Mouse (Mus musculus) heart, embryonic 13.5 days (tissue): ENCODE data around the gene Lrfn3. TPM values are rescaled to one million over a fixed set of nuclear protein-coding genes. Genes with fewer than 3 reads are reported as not detected.

ENCODE experiments used
- ATAC-seq: fragments of 200-750 bp; cut with Nextera tagmentation; 2 replicates; pipeline ENCODE4 v1.8.0; 2017; ENCODE audit warnings: moderate TSS enrichment; ENCODE audit not compliant: insufficient number of reproducible peaks, low FRiP score, low TSS enrichment; ENCODE audit errors: extremely low read depth
- H3K27ac ChIP-seq: fragments of 300-500 bp; sonication (generic); replicated peaks from 2 replicates; pipeline ENCODE4 v1.5.1; 2015; ENCODE audit warnings: moderate library complexity, mild to moderate bottlenecking, inconsistent platforms
- H3K27me3 ChIP-seq: fragments of 300-500 bp; sonication (generic); replicated peaks from 2 replicates; pipeline ENCODE4 v1.6.1; 2015; ENCODE audit warnings: mild to moderate bottlenecking, inconsistent platforms
- H3K36me3 ChIP-seq: fragments of 300-500 bp; sonication (generic); 2 replicates; pipeline ENCODE4 v1.6.1; 2015; ENCODE audit warnings: mild to moderate bottlenecking, inconsistent platforms
- H3K4me1 ChIP-seq: fragments of 300-500 bp; sonication (generic); 2 replicates; pipeline ENCODE4 v1.6.1; 2015; ENCODE audit warnings: inconsistent platforms
- H3K4me2 ChIP-seq: fragments of 300-500 bp; sonication (generic); 2 replicates; pipeline ENCODE4 v1.6.1; 2015; ENCODE audit warnings: inconsistent platforms, mild to moderate bottlenecking, moderate library complexity
- H3K4me3 ChIP-seq: fragments of 300-500 bp; sonication (generic); 2 replicates; pipeline ENCODE4 v1.5.1; 2015; ENCODE audit warnings: moderate library complexity, mild to moderate bottlenecking, inconsistent platforms
- H3K9ac ChIP-seq: fragments of 300-500 bp; sonication (generic); 2 replicates; pipeline ENCODE4 v1.6.1; 2015; ENCODE audit warnings: inconsistent platforms, mild to moderate bottlenecking, moderate library complexity
- H3K9me3 ChIP-seq: fragments of 300-500 bp; sonication (generic); 2 replicates; pipeline ENCODE4 v1.6.1; 2016; ENCODE audit warnings: inconsistent platforms
- WGBS: fragments of 180-500 bp; shearing (Covaris S2); methylation state at CpG from one replicate; pipeline ENCODE4 v1.1.7; 2015; ENCODE audit warnings: mixed read lengths; 5-methylcytosine and 5-hydroxymethylcytosine counted together
- polyA plus RNA-seq: library from polyadenylated mRNA; unstranded; fragments of >200 nt; fragmentation: Nextera tagmentation; extraction: Ambion mirVana; gene quantifications from 2 replicates; pipeline ENCODE4 v1.2.1, GENCODE M21; 2015

Lrfn3 gene
- polyA plus RNA-seq, 1 experiment from 2014 or later, result 1.9 TPM

DNA sequence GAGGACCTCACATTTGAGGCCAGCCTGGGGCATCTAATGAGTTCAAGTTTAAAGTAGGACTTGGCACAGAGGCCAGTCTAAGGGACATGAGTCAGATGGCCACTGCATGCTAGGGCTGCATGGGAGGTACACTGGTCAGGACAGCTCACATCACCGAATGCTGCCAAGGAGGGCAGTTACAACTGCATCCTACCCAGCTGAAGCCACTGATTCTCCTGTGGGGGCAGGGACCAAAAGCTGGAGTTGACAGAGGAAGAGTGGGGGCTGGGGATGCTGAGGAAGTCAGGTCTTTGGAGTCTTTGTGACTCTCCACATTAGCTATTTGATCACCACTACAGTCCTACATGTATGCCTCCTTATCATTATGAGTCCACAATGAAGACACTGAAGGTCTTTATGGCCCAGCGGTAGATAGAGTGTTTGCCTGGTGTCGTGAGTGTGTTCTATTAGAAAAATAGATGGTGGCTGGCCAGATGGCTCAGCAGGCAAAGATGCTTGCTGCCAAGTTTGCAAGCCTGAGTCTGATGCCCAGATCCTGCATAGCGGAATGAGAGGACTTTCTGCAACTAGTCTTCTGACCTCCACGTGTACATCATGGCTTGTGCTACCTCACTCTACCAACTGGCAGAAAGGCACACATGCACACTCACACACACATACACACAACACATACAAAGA, 23.0 kb downstream of the Lrfn3 start:
- Histone ChIP-seq H3K4me1 (peaks cover 1% of the 10 kb centered on the region), H3K36me3 (no peaks in the 10 kb centered on the region), H3K9ac (no peak overlapping the region), H3K4me2 (no peak overlapping the region), H3K27ac (no peak overlapping the region), H3K4me3 (no peak overlapping the region), H3K9me3 (no peaks in the 10 kb centered on the region), H3K27me3 (peaks cover 72% of the 10 kb centered on the region)
- 65% methylated on average over 5 of the region's 5 CpGs for WGBS
- no peak for ATAC-seq

DNA sequence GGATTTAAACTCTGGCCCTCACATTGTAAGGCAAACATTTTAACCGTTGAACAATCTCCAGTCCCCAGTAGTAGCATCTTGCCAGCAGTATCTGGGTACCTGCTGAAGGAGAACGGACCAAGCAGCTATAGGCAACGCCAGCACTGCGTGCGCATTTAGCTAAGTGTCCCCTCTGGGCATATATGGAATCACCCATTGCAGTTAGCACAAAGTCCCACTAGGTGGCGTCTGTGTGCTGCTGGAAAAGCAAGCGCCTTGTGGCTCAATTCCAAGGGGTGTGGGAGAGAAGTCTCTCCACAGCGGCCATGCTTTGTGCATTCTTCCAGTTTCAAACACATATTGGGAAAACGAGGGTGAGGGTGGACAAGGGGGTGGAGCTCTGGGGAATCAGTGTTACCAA, 26.2 kb downstream of the Lrfn3 start:
- no peak overlapping the region for H3K27ac ChIP-seq
- H3K4me2 ChIP-seq, result peak overlapping the region; percentile 24; the same call in 1 of the 2 replicates
- no peak overlapping the region for H3K9ac ChIP-seq
- peaks cover 51% of the 10 kb centered on the region for H3K27me3 ChIP-seq
- H3K9me3 ChIP-seq, result no peaks in the 10 kb centered on the region
- H3K4me1 ChIP-seq, result peaks cover 32% of the 10 kb centered on the region
- no peaks in the 10 kb centered on the region for H3K36me3 ChIP-seq
- no peak overlapping the region for H3K4me3 ChIP-seq
- WGBS, result 4% methylated on average over 9 of the region's 9 CpGs
- ATAC-seq, result no peak

DNA sequence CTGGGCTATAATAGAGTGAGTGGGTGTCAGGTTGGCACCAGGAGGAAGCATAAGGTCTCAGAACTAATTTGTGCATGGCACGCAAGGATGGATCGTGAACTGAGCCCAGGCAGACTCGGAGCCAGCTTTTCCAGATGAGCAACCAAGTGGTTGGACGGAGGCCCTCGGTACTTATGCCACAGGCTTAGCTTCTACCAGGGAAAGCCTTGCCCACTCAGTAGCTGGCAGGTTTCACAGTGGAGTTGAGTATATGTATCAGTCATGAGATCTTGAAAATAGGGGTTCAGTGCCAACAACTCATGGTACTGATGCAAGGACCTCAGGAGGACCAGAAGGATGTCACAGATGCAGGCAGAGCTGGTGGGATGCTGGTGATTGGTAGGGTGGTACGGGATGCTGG, 26.9 kb downstream of the Lrfn3 start:
- H3K4me1 ChIP-seq, result peaks cover 32% of the 10 kb centered on the region
- H3K36me3 ChIP-seq, result no peaks in the 10 kb centered on the region
- H3K4me2 ChIP-seq, result no peak overlapping the region
- H3K27ac ChIP-seq, result no peak overlapping the region
- H3K9ac ChIP-seq, result no peak overlapping the region
- peaks cover 44% of the 10 kb centered on the region for H3K27me3 ChIP-seq
- 78% methylated on average over 6 of the region's 6 CpGs for WGBS
- no peaks in the 10 kb centered on the region for H3K9me3 ChIP-seq
- no peak for ATAC-seq
- no peak overlapping the region for H3K4me3 ChIP-seq

GRCm38 (mm10) chr7:30334563-30334962, 28.0 kb downstream of the Lrfn3 start:
- no peak for ATAC-seq

DNA sequence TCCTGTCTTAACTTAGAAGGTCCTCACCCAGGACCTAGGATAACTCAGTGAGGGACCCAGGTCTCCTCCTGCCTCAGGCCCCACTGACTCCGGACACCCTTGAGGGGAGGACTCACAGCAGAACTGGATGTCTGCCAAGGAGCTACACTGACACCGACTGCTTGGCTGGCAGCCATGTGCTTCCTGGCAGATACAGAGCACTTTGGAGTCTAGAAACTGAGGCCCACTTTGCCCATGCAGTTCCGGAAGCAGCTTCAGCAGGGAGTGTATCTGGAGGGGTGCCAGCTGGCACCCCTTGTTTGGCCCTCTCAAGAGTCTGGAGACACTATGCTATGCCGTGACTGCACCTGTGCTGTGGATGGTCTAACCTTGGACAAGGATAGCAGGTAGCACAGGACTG, 29.1 kb downstream of the Lrfn3 start:
- H3K4me2 ChIP-seq, result peak overlapping the region; percentile 46
- H3K9ac ChIP-seq, result peak overlapping the region; percentile 33; the same call in 1 of the 2 replicates
- H3K36me3 ChIP-seq, result no peaks in the 10 kb centered on the region
- H3K9me3 ChIP-seq, result no peaks in the 10 kb centered on the region
- H3K4me1 ChIP-seq, result peaks cover 37% of the 10 kb centered on the region
- H3K27ac ChIP-seq, result peak overlapping the region; percentile 84
- ATAC-seq, result peak; percentile 69
- peaks cover 26% of the 10 kb centered on the region for H3K27me3 ChIP-seq
- H3K4me3 ChIP-seq, result no peak overlapping the region
- 5% methylated on average over 4 of the region's 4 CpGs for WGBS

More at GRCm38 (mm10) chr7:30334563-30334962, 28.0 kb downstream of the Lrfn3 start:
- H3K9ac ChIP-seq, result peak overlapping the region; percentile 2; the same call in 1 of the 2 replicates
- WGBS, result 60% methylated on average over 5 of the region's 5 CpGs
- H3K36me3 ChIP-seq, result no peaks in the 10 kb centered on the region
- H3K27me3 ChIP-seq, result peaks cover 37% of the 10 kb centered on the region
- no peak overlapping the region for H3K27ac ChIP-seq
- no peak overlapping the region for H3K4me3 ChIP-seq
- no peak overlapping the region for H3K4me2 ChIP-seq
- H3K9me3 ChIP-seq, result no peaks in the 10 kb centered on the region
- H3K4me1 ChIP-seq, result peaks cover 32% of the 10 kb centered on the region

GRCm38 (mm10) chr7:30332622-30333259, 29.8 kb downstream of the Lrfn3 start:
- Histone ChIP-seq H3K27me3 (peaks cover 20% of the 10 kb centered on the region), H3K4me2 (peak overlapping the region; percentile 46), H3K9ac (peak overlapping the region; percentile 5; the same call in 1 of the 2 replicates), H3K36me3 (no peaks in the 10 kb centered on the region), H3K4me1 (peaks cover 43% of the 10 kb centered on the region), H3K9me3 (no peaks in the 10 kb centered on the region), H3K4me3 (no peak overlapping the region), H3K27ac (peak overlapping the region; percentile 84)
- WGBS, result 50% methylated on average over 18 of the region's 18 CpGs
- ATAC-seq, result no peak

DNA sequence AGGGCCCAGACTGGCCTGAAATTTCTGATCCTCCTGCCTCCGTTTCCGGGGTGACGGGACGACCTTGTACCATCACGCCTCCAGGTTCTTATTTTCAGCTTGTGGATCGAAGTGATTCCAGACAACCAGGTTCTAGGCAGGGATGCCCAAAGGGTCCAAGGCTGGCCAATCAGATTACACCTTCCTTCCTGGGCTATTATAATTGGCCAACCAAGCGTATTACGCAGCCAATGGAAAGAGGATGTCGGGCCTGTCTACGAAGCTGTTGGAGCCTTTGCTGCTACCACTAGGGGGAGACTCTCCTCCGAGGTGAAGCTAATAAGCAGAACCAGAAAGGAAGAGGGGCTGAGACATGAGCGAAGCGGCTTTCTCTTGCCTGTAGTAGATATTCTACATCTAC, 30.7 kb downstream of the Lrfn3 start:
- ATAC-seq, result no peak
- Histone ChIP-seq H3K4me2 (peak overlapping the region; percentile 46), H3K36me3 (no peaks in the 10 kb centered on the region), H3K27ac (peak overlapping the region; percentile 84; the same call in 1 of the 2 replicates), H3K4me3 (peak overlapping the region; percentile 14; the same call in 1 of the 2 replicates), H3K27me3 (peaks cover 18% of the 10 kb centered on the region), H3K4me1 (peaks cover 48% of the 10 kb centered on the region), H3K9ac (peak overlapping the region; percentile 5; the same call in 1 of the 2 replicates), H3K9me3 (no peaks in the 10 kb centered on the region)
- WGBS, result 9% methylated on average over 13 of the region's 13 CpGs

- H3K4me2 ChIP-seq, result no peak overlapping the region
- H3K4me3 ChIP-seq, result no peak overlapping the region
- H3K9ac ChIP-seq, result no peak overlapping the region
- no peak for ATAC-seq
- H3K4me1 ChIP-seq, result peaks cover 37% of the 10 kb centered on the region
- WGBS, result 53% methylated on average over 10 of the region's 10 CpGs
- H3K9me3 ChIP-seq, result 0 out of 2 replicates have a peak, but pooled peaks cover 4% of the 10 kb centered on the region
- no peak overlapping the region for H3K27ac ChIP-seq
- H3K27me3 ChIP-seq, result no peaks in the 10 kb centered on the region
- H3K36me3 ChIP-seq, result no peaks in the 10 kb centered on the region
Measured at GRCm38 (mm10) chr7:30328379-30328778, 34.2 kb downstream of the Lrfn3 start.

DNA sequence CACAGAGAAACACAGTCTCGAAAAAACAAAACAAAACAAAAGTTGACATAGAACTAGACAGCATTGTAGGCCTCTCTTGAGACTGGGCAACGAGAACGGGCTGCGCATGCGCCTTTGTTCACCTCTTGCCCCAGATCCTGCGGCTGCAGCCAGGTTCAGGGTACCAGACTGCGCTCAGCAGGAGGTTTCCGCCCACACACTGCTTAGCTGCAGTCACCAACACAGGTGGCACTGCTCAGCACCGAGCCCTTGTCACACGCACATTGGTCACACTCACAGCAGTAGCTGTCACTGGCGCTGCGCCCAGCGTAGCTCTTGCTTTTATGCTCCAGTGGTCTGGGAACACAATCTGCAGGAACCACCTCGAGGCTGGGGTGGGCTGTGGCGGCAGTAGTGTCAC, 35.4 kb downstream of the Lrfn3 start:
- WGBS, result 45% methylated on average over 15 of the region's 15 CpGs
- no peaks in the 10 kb centered on the region for H3K36me3 ChIP-seq
- peaks cover 34% of the 10 kb centered on the region for H3K4me1 ChIP-seq
- peak overlapping the region; percentile 66 for H3K27ac ChIP-seq
- H3K27me3 ChIP-seq, result no peaks in the 10 kb centered on the region
- H3K4me2 ChIP-seq, result no peak overlapping the region
- H3K9me3 ChIP-seq, result 0 out of 2 replicates have a peak, but pooled peaks cover 4% of the 10 kb centered on the region
- no peak for ATAC-seq
- H3K9ac ChIP-seq, result no peak overlapping the region
- no peak overlapping the region for H3K4me3 ChIP-seq

DNA sequence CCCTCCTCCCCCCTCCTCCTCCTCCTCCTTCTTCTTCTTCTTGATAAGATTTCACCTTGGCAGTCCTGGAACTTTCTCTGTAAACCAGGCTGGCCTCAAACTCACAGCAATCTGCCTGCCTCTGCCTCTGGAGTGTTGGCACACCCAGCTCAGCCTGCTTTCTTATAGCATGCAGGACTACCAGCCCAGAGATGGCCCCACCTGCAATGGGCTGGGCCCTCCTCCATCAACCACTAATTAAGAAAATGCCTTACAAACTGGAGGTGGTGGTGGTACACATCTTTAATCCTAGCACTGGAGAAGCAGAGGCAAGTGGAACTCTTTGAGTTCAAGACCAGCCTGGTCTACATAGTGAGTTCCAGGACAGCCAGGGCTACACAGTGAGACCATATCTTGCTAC, 36.1 kb downstream of the Lrfn3 start:
- H3K9ac ChIP-seq, result no peak overlapping the region
- H3K4me2 ChIP-seq, result no peak overlapping the region
- no peaks in the 10 kb centered on the region for H3K36me3 ChIP-seq
- no peak overlapping the region for H3K4me3 ChIP-seq
- peaks cover 28% of the 10 kb centered on the region for H3K4me1 ChIP-seq
- H3K9me3 ChIP-seq, result 0 out of 2 replicates have a peak, but pooled peaks cover 4% of the 10 kb centered on the region
- no peak for ATAC-seq
- H3K27me3 ChIP-seq, result no peaks in the 10 kb centered on the region
- no peak overlapping the region for H3K27ac ChIP-seq

DNA sequence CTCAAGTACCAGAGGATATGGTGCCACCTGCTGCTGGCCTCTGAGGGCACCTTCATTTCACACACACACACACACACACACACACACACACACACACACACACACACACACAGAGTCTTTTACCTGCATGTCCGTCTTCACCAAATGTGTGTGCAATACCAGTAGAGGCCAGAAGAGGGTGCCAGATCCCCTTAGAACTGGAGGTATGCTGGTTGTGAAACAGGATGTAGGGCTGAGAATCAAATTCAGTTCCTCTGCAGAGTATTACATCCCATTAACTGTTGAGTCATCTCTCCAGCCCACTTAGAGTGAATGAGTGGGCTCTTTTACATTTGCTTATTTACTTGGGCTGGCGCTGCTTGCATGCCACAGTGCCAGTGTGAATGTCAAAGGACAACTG, 37.2 kb downstream of the Lrfn3 start:
- H3K4me1 ChIP-seq, result peaks cover 38% of the 10 kb centered on the region
- no peaks in the 10 kb centered on the region for H3K27me3 ChIP-seq
- H3K27ac ChIP-seq, result no peak overlapping the region
- no peak for ATAC-seq
- no peaks in the 10 kb centered on the region for H3K36me3 ChIP-seq
- WGBS, result 44% methylated on average over 2 of the region's 2 CpGs
- H3K4me3 ChIP-seq, result no peak overlapping the region
- no peak overlapping the region for H3K4me2 ChIP-seq
- no peak overlapping the region for H3K9ac ChIP-seq
- 0 out of 2 replicates have a peak, but pooled peaks cover 4% of the 10 kb centered on the region for H3K9me3 ChIP-seq
